Mouse (Mus musculus) spleen, adult 2 months (tissue): ENCODE results near the gene Stx4a.

ENCODE experiments used
- CTCF ChIP-seq: fragments of 200-500 bp; IDR thresholded peaks from 2 replicates; pipeline ENCODE4 v1.5.1; 2011; ENCODE audit warnings: mild to moderate bottlenecking, inconsistent platforms; ENCODE audit not compliant: insufficient read depth, insufficient read length, insufficient replicate concordance; ENCODE audit errors: extremely low read depth
- POLR2A ChIP-seq: fragments of 200-500 bp; IDR thresholded peaks from 2 replicates; pipeline ENCODE4 v1.6.1; 2011; ENCODE audit warnings: low read depth, low read length, inconsistent platforms

GRCm38 (mm10) chr7:127880431-127880830, 56.3 kb downstream of the Stx4a start:
- TF ChIP-seq POLR2A (no peak), CTCF (no peak)
